Mouse (Mus musculus): ENCODE measurements around the gene Erich4. TPM values are rescaled to one million over a fixed set of nuclear protein-coding genes. Genes with fewer than 3 reads are reported as not detected.
A peak's percentile ranks its signal among the peaks of the same experiment; 100 is the strongest.

Erich4 gene
- polyA plus RNA-seq (2015; fragmentation: Nextera tagmentation; extraction: Ambion mirVana) = not detected in 2 replicates

GRCm38 (mm10) chr7:25615706-25616011, at the start of gene Erich4:
Gene Erich4 (minus strand): TSS chr7:25615892.
- ATAC-seq (ENCODE audit: low FRiP score) = no peak
- Histone ChIP-seq H3K27me3 (peaks cover 6% of the 10 kb centered on the region; the same call in 1 of the 2 replicates), H3K36me3 (no peaks in the 10 kb centered on the region), H3K4me1 (replicated peaks) (peaks cover 7% of the 10 kb centered on the region), H3K4me3 (no peak within 1 kb of the TSS), H3K9ac (no peak within 1 kb of the TSS), H3K4me2 (no peak within 1 kb of the TSS), H3K27ac (no peak within 1 kb of the TSS), H3K9me3 (no peaks in the 10 kb centered on the region)
- 86% methylated on average over 5 of the region's 5 CpGs for WGBS

- Histone ChIP-seq H3K36me3 (peaks cover 21% of the 10 kb centered on the region), H3K4me2 (peak within 1 kb of the TSS; percentile 89), H3K27ac (peak within 1 kb of the TSS; percentile 73), H3K4me1 (replicated peaks) (peaks cover 36% of the 10 kb centered on the region), H3K9ac (peak within 1 kb of the TSS; percentile 77), H3K27me3 (no peaks in the 10 kb centered on the region), H3K9me3 (no peaks in the 10 kb centered on the region), H3K4me3 (peak within 1 kb of the TSS; percentile 60)
- ATAC-seq (ENCODE audit: low FRiP score) = peak; percentile 98
- under 1% methylated on average over 50 of the region's 50 CpGs for whole genome bisulfite sequencing
Measured at GRCm38 (mm10) chr7:25658657-25659472, 43.2 kb upstream of the Erich4 start, which contains the start of the genes Bckdha and Exosc5. Gene Bckdha (minus strand): TSS chr7:25658981. Gene Exosc5 (plus strand): TSS chr7:25659164.

GRCm38 (mm10) chr7:25657785-25658184, 42.1 kb upstream of the Erich4 start:
- 40% methylated on average over 10 of the region's 10 CpGs for WGBS
- no peaks in the 10 kb centered on the region for H3K27me3 ChIP-seq
- peak overlapping the region; percentile 60 for H3K4me3 ChIP-seq
- no peaks in the 10 kb centered on the region for H3K9me3 ChIP-seq
- no peak for ATAC-seq (ENCODE audit: low FRiP score)
- no peak overlapping the region for H3K27ac ChIP-seq
- peak overlapping the region; percentile 89 for H3K4me2 ChIP-seq
- peaks cover 11% of the 10 kb centered on the region; the same call in 1 of the 2 replicates for H3K36me3 ChIP-seq
- peaks cover 36% of the 10 kb centered on the region for H3K4me1 ChIP-seq (replicated peaks)
- peak overlapping the region; percentile 77 for H3K9ac ChIP-seq

GRCm38 (mm10) chr7:25655601-25656428, 40.1 kb upstream of the Erich4 start:
- Histone ChIP-seq H3K36me3 (0 out of 2 replicates have a peak, but pooled peaks cover 6% of the 10 kb centered on the region), H3K9ac (peak overlapping the region; percentile 51; the same call in 1 of the 2 replicates), H3K4me3 (no peak overlapping the region), H3K4me2 (no peak overlapping the region), H3K9me3 (no peaks in the 10 kb centered on the region), H3K4me1 (replicated peaks) (peaks cover 36% of the 10 kb centered on the region), H3K27ac (no peak overlapping the region), H3K27me3 (no peaks in the 10 kb centered on the region)
- no peak for ATAC-seq (ENCODE audit: low FRiP score)
- 78% methylated on average over 11 of the region's 11 CpGs for WGBS

GRCm38 (mm10) chr7:25652244-25652759, 36.6 kb upstream of the Erich4 start:
- H3K27me3 ChIP-seq = no peaks in the 10 kb centered on the region
- no peak overlapping the region for H3K9ac ChIP-seq
- no peak overlapping the region for H3K4me2 ChIP-seq
- peaks cover 16% of the 10 kb centered on the region for H3K4me1 ChIP-seq (replicated peaks)
- 94% methylated on average over 12 of the region's 12 CpGs for WGBS
- ATAC-seq (ENCODE audit: low FRiP score) = no peak
- H3K9me3 ChIP-seq = no peaks in the 10 kb centered on the region
- no peak overlapping the region for H3K4me3 ChIP-seq
- H3K27ac ChIP-seq = no peak overlapping the region
- 0 out of 2 replicates have a peak, but pooled peaks cover 6% of the 10 kb centered on the region for H3K36me3 ChIP-seq

GRCm38 (mm10) chr7:25651281-25651680, 35.6 kb upstream of the Erich4 start:
- Histone ChIP-seq H3K27me3 (no peaks in the 10 kb centered on the region), H3K36me3 (0 out of 2 replicates have a peak, but pooled peaks cover 6% of the 10 kb centered on the region), H3K4me3 (no peak overlapping the region), H3K9me3 (no peaks in the 10 kb centered on the region), H3K4me1 (replicated peaks) (peaks cover 7% of the 10 kb centered on the region), H3K9ac (no peak overlapping the region), H3K27ac (no peak overlapping the region), H3K4me2 (no peak overlapping the region)
- 91% methylated on average over 8 of the region's 8 CpGs for whole genome bisulfite sequencing
- ATAC-seq (ENCODE audit: low FRiP score) = no peak

- no peak overlapping the region for H3K4me2 ChIP-seq
- H3K36me3 ChIP-seq = peaks cover 13% of the 10 kb centered on the region
- H3K9me3 ChIP-seq = no peaks in the 10 kb centered on the region
- H3K9ac ChIP-seq = no peak overlapping the region
- no peaks in the 10 kb centered on the region for H3K27me3 ChIP-seq
- WGBS = 87% methylated on average over 5 of the region's 5 CpGs
- ATAC-seq (ENCODE audit: low FRiP score) = no peak
- H3K4me1 ChIP-seq (replicated peaks) = no peaks in the 10 kb centered on the region
- no peak overlapping the region for H3K4me3 ChIP-seq
- no peak overlapping the region for H3K27ac ChIP-seq
Measured at GRCm38 (mm10) chr7:25649839-25650238, 34.1 kb upstream of the Erich4 start.

GRCm38 (mm10) chr7:25647574-25648123, 32.0 kb upstream of the Erich4 start:
- no peak overlapping the region for H3K27ac ChIP-seq
- no peaks in the 10 kb centered on the region for H3K9me3 ChIP-seq
- H3K36me3 ChIP-seq = peaks cover 11% of the 10 kb centered on the region
- no peaks in the 10 kb centered on the region for H3K4me1 ChIP-seq (replicated peaks)
- H3K27me3 ChIP-seq = no peaks in the 10 kb centered on the region
- no peak overlapping the region for H3K4me2 ChIP-seq
- no peak for ATAC-seq (ENCODE audit: low FRiP score)
- H3K9ac ChIP-seq = no peak overlapping the region
- 61% methylated on average over 5 of the region's 5 CpGs for WGBS
- no peak overlapping the region for H3K4me3 ChIP-seq

GRCm38 (mm10) chr7:25645074-25645473, 29.4 kb upstream of the Erich4 start:
- Histone ChIP-seq H3K27ac (no peak overlapping the region), H3K27me3 (no peaks in the 10 kb centered on the region), H3K36me3 (peaks cover 24% of the 10 kb centered on the region), H3K4me3 (no peak overlapping the region), H3K9ac (no peak overlapping the region), H3K4me2 (no peak overlapping the region), H3K9me3 (no peaks in the 10 kb centered on the region), H3K4me1 (replicated peaks) (no peaks in the 10 kb centered on the region)
- no peak for ATAC-seq (ENCODE audit: low FRiP score)
- 57% methylated on average over 14 of the region's 14 CpGs for WGBS

- ATAC-seq (ENCODE audit: low FRiP score) = no peak
- WGBS = 89% methylated on average over 4 of the region's 4 CpGs
- Histone ChIP-seq H3K36me3 (peaks cover 28% of the 10 kb centered on the region), H3K9me3 (no peaks in the 10 kb centered on the region), H3K4me1 (replicated peaks) (no peaks in the 10 kb centered on the region), H3K4me2 (no peak overlapping the region), H3K27me3 (no peaks in the 10 kb centered on the region), H3K4me3 (no peak overlapping the region), H3K9ac (no peak overlapping the region), H3K27ac (no peak overlapping the region)
Measured at GRCm38 (mm10) chr7:25644631-25645030, 28.9 kb upstream of the Erich4 start.

- WGBS = 86% methylated on average over 10 of the region's 10 CpGs
- no peak overlapping the region for H3K4me2 ChIP-seq
- H3K36me3 ChIP-seq = peaks cover 33% of the 10 kb centered on the region
- H3K27ac ChIP-seq = no peak overlapping the region
- no peak overlapping the region for H3K4me3 ChIP-seq
- no peaks in the 10 kb centered on the region for H3K4me1 ChIP-seq (replicated peaks)
- no peak for ATAC-seq (ENCODE audit: low FRiP score)
- no peaks in the 10 kb centered on the region for H3K9me3 ChIP-seq
- no peaks in the 10 kb centered on the region for H3K27me3 ChIP-seq
- H3K9ac ChIP-seq = no peak overlapping the region
Measured at GRCm38 (mm10) chr7:25644136-25644535, 28.4 kb upstream of the Erich4 start.

GRCm38 (mm10) chr7:25639754-25640153, 24.1 kb upstream of the Erich4 start:
- Histone ChIP-seq H3K36me3 (peaks cover 61% of the 10 kb centered on the region), H3K4me2 (no peak overlapping the region), H3K4me1 (replicated peaks) (no peaks in the 10 kb centered on the region), H3K27ac (no peak overlapping the region), H3K9me3 (no peaks in the 10 kb centered on the region), H3K4me3 (no peak overlapping the region), H3K9ac (no peak overlapping the region), H3K27me3 (no peaks in the 10 kb centered on the region)
- 89% methylated on average over 4 of the region's 4 CpGs for WGBS
- no peak for ATAC-seq (ENCODE audit: low FRiP score)

All from hindbrain, embryonic 13.5 days (tissue).